Mouse (Mus musculus) embryonic fibroblast, embryonic 13.5 days (primary cell): ENCODE data around the gene Pwwp2b.
A peak's percentile ranks its signal among the peaks of the same experiment; 100 is the strongest.

Experiments
- CTCF ChIP-seq: IDR thresholded peaks from 2 replicates; pipeline ENCODE4 v1.5.1; 2011; ENCODE audit warnings: mild to moderate bottlenecking, control low read depth, low read length, moderate library complexity, borderline replicate concordance; ENCODE audit not compliant: insufficient read depth
- POLR2A ChIP-seq: IDR thresholded peaks from 2 replicates; pipeline ENCODE4 v1.6.1; 2011; ENCODE audit warnings: low read depth, mild to moderate bottlenecking, control low read depth, low read length, moderate library complexity

GRCm38 (mm10) chr7:139233714-139234113, 14.6 kb upstream of the Pwwp2b start:
- TF ChIP-seq CTCF (peak; percentile 96), POLR2A (peak; percentile 38; the same call in 1 of the 2 replicates)
